Mouse (Mus musculus) retina, postnatal 1 day (tissue): ENCODE measurements at regions not wholly inside any gene's neighbourhood (a gene's known extent, or its start where the extent isn't known, plus 50 kb on each side); places are given as distances from the start of the nearest gene placed in this dataset.
A peak's percentile ranks its signal among the peaks of the same experiment; 100 is the strongest.
"Not testable (repeated sequence)": the region's sequence is repeated elsewhere in the genome, so short reads cannot be mapped to it uniquely, and the experiment has no call there.

Experiments used
- DNase-seq: peaks from one replicate; pipeline ENCODE4 v3.0.0-alpha.2; 2012

- DNase-seq: not testable (repeated sequence)
Observed at GRCm38 (mm10) chr2:109791921-109792320, 98.7 kb upstream of the Lin7c start.

GRCm38 (mm10) chr2:109816993-109817392, 73.7 kb upstream of the Lin7c start:
- no peak for DNase-seq

- no peak for DNase-seq
Observed at GRCm38 (mm10) chr2:109820357-109820756, 70.3 kb upstream of the Lin7c start.

- DNase-seq: no peak
Observed at GRCm38 (mm10) chr2:109820869-109821268, 69.8 kb upstream of the Lin7c start.

GRCm38 (mm10) chr2:109822993-109823830, 67.4 kb upstream of the Lin7c start:
- DNase-seq: peak; percentile 11

- no peak for DNase-seq
Observed at GRCm38 (mm10) chr2:109840258-109840657, 50.4 kb upstream of the Lin7c start.
